Mouse (Mus musculus) activated CD4-positive, CD25-positive, alpha-beta regulatory T cell, adult 9 weeks (primary cell): Measurements from ENCODE around the gene Prickle1. TPM values are rescaled to one million over a fixed set of nuclear protein-coding genes. Genes with fewer than 3 reads are reported as not detected.

Experiments used
- polyA plus RNA-seq: library from polyadenylated mRNA; unstranded; fragments of 100-300 nt; shearing (Covaris generic); gene quantifications from one replicate; pipeline ENCODE4 v1.2.1, GENCODE M21; 2017

Prickle1 gene
- 1.6 TPM for polyA plus RNA-seq

DNA sequence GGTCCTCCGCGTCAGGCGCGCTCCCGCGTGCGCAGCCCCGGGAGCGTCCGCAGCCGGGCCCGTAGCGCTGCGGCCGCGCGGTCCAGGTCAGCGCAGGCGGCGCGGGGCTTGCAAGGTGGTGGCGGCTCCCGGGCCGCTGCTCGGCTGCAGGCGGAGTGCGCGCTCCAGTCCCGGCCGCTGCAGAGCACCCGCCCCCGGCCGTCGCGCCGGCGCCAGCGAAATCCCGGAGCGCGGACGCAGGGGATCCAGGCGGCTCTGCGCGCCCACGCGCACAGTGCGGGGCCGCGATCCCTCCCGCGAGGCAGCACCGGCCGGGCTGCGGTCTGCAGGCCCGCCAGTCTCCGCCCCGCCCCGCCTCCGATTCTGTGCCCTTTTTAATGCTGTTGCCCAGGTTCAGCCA, at the start of gene Prickle1:
Prickle1 (minus strand) TSS at position 146 of the 400 bp plus-strand sequence.

Other genes starting within 250 kb of the Prickle1 start
- gene Zcrb1, start 197.6 kb downstream of the Prickle1 start, polyA plus RNA-seq: 46.6 TPM
- 55.8 TPM for gene Pphln1, start 197.5 kb downstream of the Prickle1 start, polyA plus RNA-seq